Mouse (Mus musculus) heart, adult 2 months (tissue): ENCODE data around the gene Fam102b. TPM values are rescaled to one million over a fixed set of nuclear protein-coding genes. Genes with fewer than 3 reads are reported as not detected.

Experiments
- DNase-seq, 2 experiments: peaks; one replicate each; pipeline ENCODE4 v3.0.0; 2021
- H3K27ac ChIP-seq: fragments of 200-600 bp; 2 replicates; pipeline ENCODE4 v1.8.1; 2022
- H3K27me3 ChIP-seq: fragments of 200-500 bp; 2 replicates; pipeline ENCODE4 v1.6.1; 2012; ENCODE audit warnings: mild to moderate bottlenecking, low read length, inconsistent platforms, mixed read lengths; ENCODE audit not compliant: control insufficient read depth, insufficient read depth
- H3K36me3 ChIP-seq: fragments of 200-500 bp; 2 replicates; pipeline ENCODE4 v1.6.1; 2012; ENCODE audit warnings: low read length, inconsistent platforms; ENCODE audit not compliant: control insufficient read depth, insufficient read depth
- H3K4me1 ChIP-seq: fragments of 200-500 bp; 2 replicates; pipeline ENCODE4 v1.6.1; 2011; ENCODE audit warnings: low read length; ENCODE audit not compliant: control insufficient read depth, insufficient read depth
- H3K4me3 ChIP-seq: fragments of 200-600 bp; 2 replicates; pipeline ENCODE4 v1.8.1; 2022
- H3K79me2 ChIP-seq: fragments of 200-500 bp; replicated peaks from 2 replicates; pipeline ENCODE4 v1.6.1; 2012; ENCODE audit warnings: mild to moderate bottlenecking, inconsistent platforms, low read length, moderate library complexity, mixed read lengths; ENCODE audit not compliant: control insufficient read depth, insufficient read depth
- H3K9ac ChIP-seq: fragments of 200-500 bp; 2 replicates; pipeline ENCODE4 v1.6.1; 2012; ENCODE audit warnings: low read depth, mild to moderate bottlenecking, control low read depth, inconsistent platforms, low read length, mixed read lengths
- CTCF ChIP-seq: fragments of 200-600 bp; IDR thresholded peaks from 2 replicates; pipeline ENCODE4 v1.8.1; 2022; ENCODE audit warnings: antibody characterized with exemption, mild to moderate bottlenecking, moderate library complexity
- EP300 ChIP-seq: fragments of 200-500 bp; IDR thresholded peaks from 2 replicates; pipeline ENCODE4 v1.6.1; 2011; ENCODE audit warnings: low read depth, low read length, control low read depth; ENCODE audit not compliant: insufficient read depth
- POLR2A ChIP-seq: fragments of 200-500 bp; IDR thresholded peaks from 2 replicates; pipeline ENCODE4 v1.6.1; 2011; ENCODE audit warnings: mild to moderate bottlenecking, low read depth, low read length, control low read depth; ENCODE audit not compliant: insufficient read depth
- WGBS: fragments of 180-500 bp; shearing (Covaris S2); methylation state at CpG from one replicate; pipeline ENCODE4 v1.1.7; 2018; 5-methylcytosine and 5-hydroxymethylcytosine counted together
- intact Hi-C: fragments of 180-260 bp; cut with DNase I; formaldehyde crosslinking; loops from one replicate; pipeline ENCODE4 v1.15.1; 2025
- long read RNA-seq: library from polyadenylated mRNA; stranded (forward); transcript quantifications from one replicate; pipeline ENCODE4 v2.0.0, GENCODE M21; 2021
- polyA plus RNA-seq: library from polyadenylated mRNA; depleted of rRNA; stranded (reverse); fragments of >200 nt; gene quantifications from 2 replicates; pipeline ENCODE4 v1.2.3, GENCODE M21; 2012; rRNA removed
- total RNA-seq, 2 experiments: library from RNA; stranded (reverse); gene quantifications; 2 replicates each; pipeline ENCODE4 v1.2.3; 2021

The Fam102b gene
- 10 to 100 TPM; 11.2 to 12.7 TPM for total RNA-seq
- polyA plus RNA-seq, result 4.9 and 7.7 TPM in 2 replicates
- long read RNA-seq, full-length matches to known transcripts, result 2 of 4 reads
- long read RNA-seq, partial matches to known transcripts, result 0 of 4 reads
- long read RNA-seq, other reads (novel, unspliced or antisense), result 2 of 4 reads

- intact Hi-C loops, result loop anchor here (5.0 to 10.0 kb wide), 4 partner anchors 50 to 317 kb away; partner anchors contain the start of genes Prpf38b, Slc25a24 and Vav3
- H3K27me3 ChIP-seq, result no peaks in the 10 kb centered on the region
Observed at GRCm38 (mm10) chr3:109027515-109027987, at the start of gene Fam102b. Gene Fam102b (minus strand): TSS chr3:109027607.

GRCm38 (mm10) chr3:109062989-109063388 lies 35.6 kb upstream of the Fam102b start:
- H3K36me3 ChIP-seq, result no peaks in the 10 kb centered on the region
- DNase-seq, result peak in 1 of 2 experiments; percentile 26

More at GRCm38 (mm10) chr3:109027515-109027987, at the start of gene Fam102b:
- peak; percentile 96 to 97 for DNase-seq
- Histone ChIP-seq H3K4me3 (peak within 1 kb of the TSS; percentile 55), H3K36me3 (peaks cover 20% of the 10 kb centered on the region; the same call in 1 of the 2 replicates), H3K27ac (peak within 1 kb of the TSS; percentile 78), H3K4me1 (peaks cover 11% of the 10 kb centered on the region), H3K9ac (peak within 1 kb of the TSS; percentile 71), H3K79me2 (no peaks in the 10 kb centered on the region)
- 2% methylated on average over 48 of the region's 54 CpGs for WGBS
- TF ChIP-seq EP300, result no peak
- TF ChIP-seq POLR2A, result peak; percentile 47; the same call in 1 of the 2 replicates
- no peak; the same call in 1 of the 2 replicates for TF ChIP-seq CTCF

DNA sequence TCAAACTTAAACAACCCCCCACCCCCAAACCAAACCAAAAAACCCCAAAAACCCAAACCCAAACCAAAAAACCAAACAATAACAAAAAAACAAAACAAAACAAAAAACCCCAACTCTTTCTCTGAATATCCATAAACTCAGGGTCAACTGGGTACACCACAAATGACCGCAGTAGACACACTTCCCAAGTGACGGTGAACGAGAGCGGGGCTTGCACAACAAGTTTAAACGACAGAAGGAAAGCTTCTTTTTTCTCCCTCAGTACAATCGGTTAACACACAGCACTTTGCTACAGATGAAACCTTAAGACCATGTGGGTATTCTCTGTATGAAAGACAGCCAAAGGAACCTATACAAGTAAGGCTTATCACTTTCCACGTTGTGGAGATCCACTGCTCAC lies 35.0 kb upstream of the Fam102b start:
- WGBS, result 75% methylated on average over 7 of the region's 7 CpGs
- intact Hi-C loops, result loop anchor here (2.0 to 10.0 kb wide), 4 partner anchors 84 to 290 kb away; partner anchors contain the start of genes Prpf38b and Stxbp3

More at GRCm38 (mm10) chr3:109062989-109063388, 35.6 kb upstream of the Fam102b start:
- Histone ChIP-seq H3K4me3 (no peak overlapping the region), H3K27me3 (0 out of 2 replicates have a peak, but pooled peaks cover 2% of the 10 kb centered on the region), H3K9ac (no peak overlapping the region), H3K4me1 (no peaks in the 10 kb centered on the region; the same call in 1 of the 2 replicates), H3K27ac (no peak overlapping the region), H3K79me2 (no peaks in the 10 kb centered on the region)
- TF ChIP-seq CTCF (peak; percentile 94), POLR2A (no peak)
- intact Hi-C loops, result loop anchor here (1.0 to 10.0 kb wide), 5 partner anchors 38 to 291 kb away; partner anchors contain the start of genes Prpf38b and Stxbp3
- WGBS, result 2% methylated on average over 6 of the region's 6 CpGs

DNA sequence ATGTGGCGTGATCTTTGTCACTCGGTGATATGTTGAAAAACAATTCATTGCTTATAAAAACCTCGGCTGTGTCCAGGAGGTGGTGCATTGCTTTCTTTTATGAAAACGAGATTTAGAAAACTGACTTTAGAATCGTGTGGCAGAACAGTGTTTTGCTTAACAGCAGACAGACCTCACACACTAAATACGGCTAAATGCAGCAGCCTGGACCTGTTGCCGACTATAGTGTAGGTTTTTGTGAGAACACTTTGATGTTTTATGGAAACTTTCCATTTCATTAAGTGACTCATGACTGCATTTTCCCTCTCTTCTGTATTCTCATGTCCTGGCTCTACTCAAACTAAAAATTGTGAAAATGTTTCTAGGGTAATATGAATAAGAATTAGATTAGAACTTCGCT lies 32.5 kb upstream of the Fam102b start:
- H3K27me3 ChIP-seq, result 0 out of 2 replicates have a peak, but pooled peaks cover 2% of the 10 kb centered on the region
- no peaks in the 10 kb centered on the region for H3K79me2 ChIP-seq
- no peaks in the 10 kb centered on the region; the same call in 1 of the 2 replicates for H3K4me1 ChIP-seq
- DNase-seq, result no peak
- intact Hi-C loops, result loop anchor here (5.0 to 10.0 kb wide), 3 partner anchors 145 to 288 kb away; partner anchors contain the start of genes Prpf38b and Stxbp3
- H3K9ac ChIP-seq, result no peak overlapping the region
- WGBS, result 55% methylated on average over 8 of the region's 8 CpGs
- H3K27ac ChIP-seq, result no peak overlapping the region
- TF ChIP-seq POLR2A (no peak), CTCF (no peak), EP300 (no peak)
- no peaks in the 10 kb centered on the region for H3K36me3 ChIP-seq
- H3K4me3 ChIP-seq, result no peak overlapping the region

More for the DNA sequence above, 35.0 kb upstream of the Fam102b start:
- Histone ChIP-seq H3K36me3 (no peaks in the 10 kb centered on the region), H3K9ac (no peak overlapping the region), H3K27me3 (0 out of 2 replicates have a peak, but pooled peaks cover 2% of the 10 kb centered on the region), H3K79me2 (no peaks in the 10 kb centered on the region), H3K27ac (no peak overlapping the region), H3K4me1 (no peaks in the 10 kb centered on the region; the same call in 1 of the 2 replicates), H3K4me3 (no peak overlapping the region)
- DNase-seq, result no peak
- TF ChIP-seq EP300 (no peak), POLR2A (no peak), CTCF (no peak)

GRCm38 (mm10) chr3:109051946-109052331 lies 24.5 kb upstream of the Fam102b start:
- DNase-seq, result no peak
- TF ChIP-seq EP300 (no peak), POLR2A (no peak), CTCF (no peak)
- no peak overlapping the region for H3K27ac ChIP-seq
- no peaks in the 10 kb centered on the region for H3K36me3 ChIP-seq
- H3K4me1 ChIP-seq, result peaks cover 5% of the 10 kb centered on the region
- H3K79me2 ChIP-seq, result no peaks in the 10 kb centered on the region
- no peak overlapping the region for H3K4me3 ChIP-seq
- no peaks in the 10 kb centered on the region for H3K27me3 ChIP-seq
- no peak overlapping the region for H3K9ac ChIP-seq
- intact Hi-C loops, result loop anchor here (2.0 kb wide), 1 partner anchor 21 kb away; no protein-coding TSS in a partner anchor
- WGBS, result 38% methylated on average over 6 of the region's 6 CpGs
